Mouse (Mus musculus): ENCODE measurements around the gene Kcnip4. TPM values are rescaled to one million over a fixed set of nuclear protein-coding genes. Genes with fewer than 3 reads are reported as not detected.

Kcnip4 gene
- polyA plus RNA-seq, 1 experiment: not detected

- no peak for TF ChIP-seq GATA1 (IDR thresholded peaks at IDR 0.05; ENCODE audit: low read length)
- no peak for TF ChIP-seq TAL1 (IDR thresholded peaks at IDR 0.05; ENCODE audit: low read length)
- no peak overlapping the region for H3K4me3 ChIP-seq (replicated peaks)
- no peaks in the 10 kb centered on the region for H3K27me3 ChIP-seq (ENCODE audit: control insufficient read depth)
- no peaks in the 10 kb centered on the region for H3K4me1 ChIP-seq (ENCODE audit: control insufficient read depth)
- no peaks in the 10 kb centered on the region for H3K9me3 ChIP-seq (ENCODE audit: control insufficient read depth, low read length)
- H3K36me3 ChIP-seq (ENCODE audit: control insufficient read depth): no peaks in the 10 kb centered on the region
Measured at GRCm38 (mm10) chr5:48340808-48341433, 1183.8 kb downstream of the Kcnip4 start.
